Mouse (Mus musculus): ENCODE data around the gene Arl6ip1. TPM values are rescaled to one million over a fixed set of nuclear protein-coding genes. Genes with fewer than 3 reads are reported as not detected.
A peak's percentile ranks its signal among the peaks of the same experiment; 100 is the strongest.

The Arl6ip1 gene
- polyA plus RNA-seq, 1 experiment from 2014 or later, result 483 TPM

GRCm38 (mm10) chr7:118115533-118115876 lies 14.0 kb downstream of the Arl6ip1 start:
- Histone ChIP-seq H3K9me3 (replicated peaks; ENCODE audit: control insufficient read depth, low read length) (no peaks in the 10 kb centered on the region), H3K27me3 (ENCODE audit: control insufficient read depth, insufficient read depth, low read length) (no peaks in the 10 kb centered on the region), H3K9ac (replicated peaks; ENCODE audit: low read length) (peak overlapping the region; percentile 97), H3K36me3 (replicated peaks; ENCODE audit: control insufficient read depth, insufficient read depth, low read depth, low read length) (peaks cover 12% of the 10 kb centered on the region), H3K4me2 (ENCODE audit: low read depth, low read length) (peak overlapping the region; percentile 62), H3K27ac (replicated peaks; ENCODE audit: low read depth, low read length) (peak overlapping the region; percentile 72), H3K4me1 (ENCODE audit: control insufficient read depth, insufficient read depth, low read length) (no peaks in the 10 kb centered on the region), H3K4me3 (ENCODE audit: low read depth, low read length) (peak overlapping the region; percentile 89)
- WGBS, result under 1% methylated on average over 20 of the region's 20 CpGs
- ATAC-seq (replicated peaks; ENCODE audit: insufficient number of reproducible peaks, low FRiP score, low TSS enrichment, low read depth), result no peak; the same call in 1 of the 2 replicates
- no peak for DNase-seq (ENCODE audit: low spot score)

DNA sequence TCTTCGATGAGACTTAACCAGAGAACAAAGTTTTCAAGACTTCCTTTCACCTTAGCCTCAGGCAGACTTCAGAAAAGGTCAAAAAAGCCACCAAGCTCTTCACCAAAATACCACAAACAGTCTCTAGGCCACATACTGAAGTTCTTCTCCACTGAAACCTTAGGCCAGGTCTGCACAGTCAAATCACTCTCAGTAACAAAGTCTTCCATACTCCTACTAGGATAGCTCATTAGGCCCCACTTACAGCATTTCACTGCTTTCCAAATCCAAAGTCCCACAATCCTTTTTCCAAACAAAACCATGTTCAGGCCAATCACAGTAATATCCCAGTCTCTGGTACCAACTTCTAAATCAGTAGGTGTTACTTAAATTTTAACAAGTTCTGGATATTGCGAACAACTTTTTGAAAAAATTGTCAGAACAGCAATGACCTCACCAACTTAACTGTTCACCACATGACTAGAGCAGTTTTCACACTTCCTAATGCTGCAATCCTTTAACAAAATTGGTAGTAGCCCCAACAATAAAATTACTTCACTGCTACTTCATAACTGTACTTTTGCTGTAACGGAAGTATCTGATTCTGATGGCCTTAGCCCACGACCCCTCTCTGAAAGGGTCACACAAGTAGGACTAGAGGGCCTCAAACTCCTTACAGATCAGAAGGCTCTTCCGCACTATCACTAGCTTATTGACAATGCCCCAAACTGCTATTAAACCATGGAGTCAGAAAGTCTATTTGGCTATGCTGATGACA lies 15.7 kb downstream of the Arl6ip1 start:
- Histone ChIP-seq H3K36me3 (replicated peaks; ENCODE audit: control insufficient read depth, insufficient read depth, low read depth, low read length) (peaks cover 18% of the 10 kb centered on the region), H3K4me3 (ENCODE audit: low read depth, low read length) (peak overlapping the region; percentile 89)
- DNase-seq (ENCODE audit: low spot score), result no peak

GRCm38 (mm10) chr7:118111128-118111527 lies 18.3 kb downstream of the Arl6ip1 start:
- Histone ChIP-seq H3K4me3 (ENCODE audit: low read depth, low read length) (no peak overlapping the region), H3K9me3 (replicated peaks; ENCODE audit: control insufficient read depth, low read length) (no peaks in the 10 kb centered on the region), H3K27ac (replicated peaks; ENCODE audit: low read depth, low read length) (no peak overlapping the region), H3K9ac (replicated peaks; ENCODE audit: low read length) (no peak overlapping the region), H3K27me3 (ENCODE audit: control insufficient read depth, insufficient read depth, low read length) (no peaks in the 10 kb centered on the region), H3K4me2 (ENCODE audit: low read depth, low read length) (peak overlapping the region; percentile 5; the same call in 1 of the 2 replicates), H3K36me3 (replicated peaks; ENCODE audit: control insufficient read depth, insufficient read depth, low read depth, low read length) (peaks cover 24% of the 10 kb centered on the region), H3K4me1 (ENCODE audit: control insufficient read depth, insufficient read depth, low read length) (no peaks in the 10 kb centered on the region)
- no peak for ATAC-seq (replicated peaks; ENCODE audit: insufficient number of reproducible peaks, low FRiP score, low TSS enrichment, low read depth)
- 87% methylated on average over 3 of the region's 3 CpGs for WGBS
- DNase-seq (ENCODE audit: low spot score), result no peak

More for the DNA sequence above, 15.7 kb downstream of the Arl6ip1 start:
- no peaks in the 10 kb centered on the region for H3K9me3 ChIP-seq (replicated peaks; ENCODE audit: control insufficient read depth, low read length)
- peak overlapping the region; percentile 62 for H3K4me2 ChIP-seq (ENCODE audit: low read depth, low read length)
- 66% methylated on average over 5 of the region's 5 CpGs for WGBS
- H3K9ac ChIP-seq (replicated peaks; ENCODE audit: low read length), result 0 out of 2 replicates have a peak overlapping the region, but pooled peaks have one; percentile 33
- no peak overlapping the region for H3K27ac ChIP-seq (replicated peaks; ENCODE audit: low read depth, low read length)
- no peaks in the 10 kb centered on the region for H3K4me1 ChIP-seq (ENCODE audit: control insufficient read depth, insufficient read depth, low read length)
- ATAC-seq (replicated peaks; ENCODE audit: insufficient number of reproducible peaks, low FRiP score, low TSS enrichment, low read depth), result no peak
- no peaks in the 10 kb centered on the region for H3K27me3 ChIP-seq (ENCODE audit: control insufficient read depth, insufficient read depth, low read length)

GRCm38 (mm10) chr7:118107671-118108070 lies 21.8 kb downstream of the Arl6ip1 start:
- H3K9me3 ChIP-seq (replicated peaks; ENCODE audit: control insufficient read depth, low read length), result no peaks in the 10 kb centered on the region
- 64% methylated on average over 1 of the region's 1 CpGs for WGBS
- DNase-seq (ENCODE audit: low spot score), result no peak
- H3K9ac ChIP-seq (replicated peaks; ENCODE audit: low read length), result no peak overlapping the region
- H3K36me3 ChIP-seq (replicated peaks; ENCODE audit: control insufficient read depth, insufficient read depth, low read depth, low read length), result peaks cover 26% of the 10 kb centered on the region
- no peak overlapping the region for H3K4me3 ChIP-seq (ENCODE audit: low read depth, low read length)
- H3K27ac ChIP-seq (replicated peaks; ENCODE audit: low read depth, low read length), result no peak overlapping the region
- H3K27me3 ChIP-seq (ENCODE audit: control insufficient read depth, insufficient read depth, low read length), result no peaks in the 10 kb centered on the region
- H3K4me2 ChIP-seq (ENCODE audit: low read depth, low read length), result no peak overlapping the region
- H3K4me1 ChIP-seq (ENCODE audit: control insufficient read depth, insufficient read depth, low read length), result no peaks in the 10 kb centered on the region
- ATAC-seq (replicated peaks; ENCODE audit: insufficient number of reproducible peaks, low FRiP score, low TSS enrichment, low read depth), result no peak

DNA sequence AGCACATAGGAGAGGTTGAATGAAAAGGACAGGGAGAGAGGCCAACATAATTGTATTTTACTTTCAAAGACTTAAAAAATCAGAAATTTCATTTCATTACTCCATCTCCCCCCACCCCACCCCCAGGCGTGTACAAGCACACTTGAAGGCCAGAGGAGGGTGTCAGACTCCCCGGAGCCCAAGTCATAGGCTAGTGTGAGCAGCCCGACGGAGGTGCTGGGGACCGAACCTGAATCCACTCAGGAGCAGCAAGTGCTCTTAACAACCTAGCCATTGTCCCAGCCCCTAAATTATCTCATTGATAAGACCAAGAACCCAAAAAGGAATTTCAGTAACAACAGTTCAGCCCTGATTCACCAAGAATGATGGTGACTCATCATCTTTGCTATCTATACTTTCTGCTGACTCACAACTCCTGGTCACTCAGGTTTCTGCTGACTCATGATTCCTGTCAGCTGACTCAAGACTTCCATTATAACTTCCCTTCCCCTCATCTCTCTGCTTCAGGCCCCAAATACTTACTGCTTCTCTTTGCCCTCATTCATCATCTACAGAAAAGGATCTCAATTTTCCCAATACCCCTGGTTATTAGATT lies 24.9 kb downstream of the Arl6ip1 start:
- H3K4me1 ChIP-seq (ENCODE audit: control insufficient read depth, insufficient read depth, low read length), result no peaks in the 10 kb centered on the region
- no peak overlapping the region for H3K27ac ChIP-seq (replicated peaks; ENCODE audit: low read depth, low read length)
- no peak overlapping the region for H3K4me2 ChIP-seq (ENCODE audit: low read depth, low read length)
- DNase-seq (ENCODE audit: low spot score) (no peak), ATAC-seq (replicated peaks; ENCODE audit: insufficient number of reproducible peaks, low FRiP score, low TSS enrichment, low read depth) (no peak)
- WGBS, result 70% methylated on average over 5 of the region's 5 CpGs
- no peaks in the 10 kb centered on the region for H3K9me3 ChIP-seq (replicated peaks; ENCODE audit: control insufficient read depth, low read length)
- peaks cover 16% of the 10 kb centered on the region for H3K36me3 ChIP-seq (replicated peaks; ENCODE audit: control insufficient read depth, insufficient read depth, low read depth, low read length)
- no peak overlapping the region for H3K4me3 ChIP-seq (ENCODE audit: low read depth, low read length)
- H3K9ac ChIP-seq (replicated peaks; ENCODE audit: low read length), result no peak overlapping the region
- H3K27me3 ChIP-seq (ENCODE audit: control insufficient read depth, insufficient read depth, low read length), result no peaks in the 10 kb centered on the region

DNA sequence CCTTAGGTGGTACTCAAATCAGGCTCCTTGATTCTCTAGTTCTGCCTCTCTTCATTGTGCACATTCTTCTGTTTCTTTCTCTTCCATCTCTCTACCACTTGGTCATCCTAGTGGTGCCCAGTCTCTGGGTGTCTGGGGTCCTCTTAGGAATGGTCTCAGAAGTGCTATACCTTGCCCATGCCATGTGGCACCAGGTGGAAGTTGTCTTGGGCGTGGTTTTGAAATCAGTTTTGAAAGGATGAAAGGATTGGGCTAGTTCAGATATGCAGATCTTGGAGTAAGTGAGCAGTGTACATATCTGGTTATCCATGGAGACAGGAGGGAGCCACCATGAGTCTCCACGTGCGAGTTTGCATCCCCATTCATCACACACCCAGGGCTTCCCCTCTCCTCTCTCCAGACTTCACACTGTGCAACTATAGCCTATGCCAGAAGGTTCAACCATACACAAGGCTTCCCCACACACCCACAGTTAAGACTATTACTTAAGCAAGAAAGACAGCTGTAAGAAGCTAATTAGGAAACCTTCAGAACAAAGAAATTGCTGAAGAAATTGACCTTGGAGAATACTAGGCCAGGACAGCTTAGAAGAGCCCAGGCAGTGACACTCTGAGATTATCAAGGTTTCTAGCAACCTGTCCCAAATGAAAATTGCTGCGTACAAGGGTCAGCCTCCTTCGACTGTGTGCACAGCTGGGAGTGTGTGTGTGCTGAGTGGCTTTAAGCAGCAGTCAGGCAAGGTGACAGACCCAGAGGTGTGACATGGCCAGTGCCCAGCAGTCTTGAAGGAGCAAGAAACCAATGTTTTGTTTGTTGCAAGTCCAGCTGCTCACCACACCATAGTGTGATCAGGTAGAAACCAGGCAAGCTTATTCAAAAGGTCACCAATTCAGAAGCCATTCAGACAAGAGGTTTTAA lies 25.7 kb downstream of the Arl6ip1 start:
- peak; percentile 34; the same call in 1 of the 2 replicates for ATAC-seq (replicated peaks; ENCODE audit: insufficient number of reproducible peaks, low FRiP score, low TSS enrichment, low read depth)
- H3K27me3 ChIP-seq (ENCODE audit: control insufficient read depth, insufficient read depth, low read length), result no peaks in the 10 kb centered on the region
- no peak overlapping the region for H3K4me3 ChIP-seq (ENCODE audit: low read depth, low read length)
- no peak for DNase-seq (ENCODE audit: low spot score)
- H3K4me2 ChIP-seq (ENCODE audit: low read depth, low read length), result no peak overlapping the region
- H3K9ac ChIP-seq (replicated peaks; ENCODE audit: low read length), result no peak overlapping the region
- H3K27ac ChIP-seq (replicated peaks; ENCODE audit: low read depth, low read length), result no peak overlapping the region
- H3K36me3 ChIP-seq (replicated peaks; ENCODE audit: control insufficient read depth, insufficient read depth, low read depth, low read length), result peaks cover 11% of the 10 kb centered on the region
- WGBS, result 43% methylated on average over 5 of the region's 5 CpGs
- no peaks in the 10 kb centered on the region for H3K4me1 ChIP-seq (ENCODE audit: control insufficient read depth, insufficient read depth, low read length)
- no peaks in the 10 kb centered on the region for H3K9me3 ChIP-seq (replicated peaks; ENCODE audit: control insufficient read depth, low read length)

DNA sequence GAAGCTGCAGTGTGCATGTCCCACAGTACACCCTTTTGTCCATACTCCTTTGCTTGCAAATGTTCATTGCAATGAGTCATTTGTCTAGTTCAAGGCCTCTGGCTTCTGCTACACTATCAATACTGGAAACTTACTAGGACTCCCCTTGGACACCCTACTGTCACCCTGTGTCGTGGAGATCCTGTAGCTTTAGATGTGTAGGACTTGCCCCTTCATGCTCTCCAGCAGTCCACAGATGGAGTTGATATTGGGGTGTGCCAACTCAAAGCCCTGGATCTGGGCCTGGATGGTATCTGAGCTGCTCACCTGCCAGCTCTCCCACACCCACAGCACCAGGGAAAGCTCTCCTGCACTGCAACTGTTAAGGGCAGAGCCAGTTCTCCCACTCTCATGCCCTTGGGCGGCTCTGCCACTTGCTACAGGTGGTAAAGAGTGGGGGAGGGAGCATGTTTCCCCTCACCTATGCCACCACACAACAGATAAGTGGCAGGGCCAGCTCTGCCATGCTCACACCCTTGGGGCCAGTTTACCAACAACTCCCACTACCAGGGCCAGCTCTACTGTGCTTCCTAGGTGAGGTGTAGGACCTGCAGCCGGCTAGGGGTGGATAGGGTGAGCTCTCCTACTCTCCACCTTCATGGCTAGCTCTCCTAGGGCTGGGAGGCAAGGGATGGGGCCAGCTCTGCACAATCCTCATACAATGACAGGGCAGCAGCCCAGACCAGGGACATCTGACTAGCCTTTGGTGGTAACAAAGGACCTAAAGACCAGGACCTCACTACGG lies 26.6 kb downstream of the Arl6ip1 start:
- Histone ChIP-seq H3K4me3 (ENCODE audit: low read depth, low read length) (no peak overlapping the region), H3K27ac (replicated peaks; ENCODE audit: low read depth, low read length) (no peak overlapping the region), H3K36me3 (replicated peaks; ENCODE audit: control insufficient read depth, insufficient read depth, low read depth, low read length) (peaks cover 10% of the 10 kb centered on the region), H3K9me3 (replicated peaks; ENCODE audit: control insufficient read depth, low read length) (no peaks in the 10 kb centered on the region), H3K9ac (replicated peaks; ENCODE audit: low read length) (no peak overlapping the region), H3K27me3 (ENCODE audit: control insufficient read depth, insufficient read depth, low read length) (no peaks in the 10 kb centered on the region), H3K4me1 (ENCODE audit: control insufficient read depth, insufficient read depth, low read length) (no peaks in the 10 kb centered on the region), H3K4me2 (ENCODE audit: low read depth, low read length) (no peak overlapping the region)
- DNase-seq (ENCODE audit: low spot score) (no peak), ATAC-seq (replicated peaks; ENCODE audit: insufficient number of reproducible peaks, low FRiP score, low TSS enrichment, low read depth) (peak; percentile 66)
- WGBS, result 55% methylated on average over 4 of the region's 4 CpGs

Measured in embryonic facial prominence, embryonic 11.5 days (tissue).